Mouse (Mus musculus): ENCODE results near the gene D430041D05Rik.
"Not testable (repeated sequence)": the region's sequence is repeated elsewhere in the genome, so short reads cannot be mapped to it uniquely, and the experiment has no call there.

D430041D05Rik gene

GRCm38 (mm10) chr2:104120312-104120711 lies 290.5 kb downstream of the D430041D05Rik start:
- DNase-seq (ENCODE audit: low spot score): no peak

- no peak for DNase-seq (ENCODE audit: low spot score)
Observed at GRCm38 (mm10) chr2:104119097-104119496, 291.7 kb downstream of the D430041D05Rik start.

- not testable (repeated sequence) for DNase-seq (ENCODE audit: low spot score)
Observed at GRCm38 (mm10) chr2:104117173-104117572, 293.6 kb downstream of the D430041D05Rik start.

- DNase-seq (ENCODE audit: low spot score): no peak
Observed at GRCm38 (mm10) chr2:104114898-104115297, 295.9 kb downstream of the D430041D05Rik start.

GRCm38 (mm10) chr2:104113563-104113962 lies 297.2 kb downstream of the D430041D05Rik start:
- not testable (repeated sequence) for DNase-seq (ENCODE audit: low spot score)

GRCm38 (mm10) chr2:104111170-104111797 lies 299.5 kb downstream of the D430041D05Rik start:
- DNase-seq (ENCODE audit: low spot score): not testable (repeated sequence)

- DNase-seq (ENCODE audit: low spot score): no peak
Observed at GRCm38 (mm10) chr2:104110031-104110430, 300.8 kb downstream of the D430041D05Rik start.

GRCm38 (mm10) chr2:104109528-104109927 lies 301.3 kb downstream of the D430041D05Rik start:
- DNase-seq (ENCODE audit: low spot score): no peak

- DNase-seq (ENCODE audit: low spot score): not testable (repeated sequence)
Observed at GRCm38 (mm10) chr2:104109021-104109420, 301.8 kb downstream of the D430041D05Rik start.

GRCm38 (mm10) chr2:104104800-104105199 lies 306.0 kb downstream of the D430041D05Rik start:
- DNase-seq (ENCODE audit: low spot score): no peak

- no peak for DNase-seq (ENCODE audit: low spot score)
Observed at GRCm38 (mm10) chr2:104099946-104100345, 310.9 kb downstream of the D430041D05Rik start.

GRCm38 (mm10) chr2:104099231-104099585 lies 311.6 kb downstream of the D430041D05Rik start:
- no peak for DNase-seq (ENCODE audit: low spot score)

GRCm38 (mm10) chr2:104098529-104099230 lies 312.1 kb downstream of the D430041D05Rik start:
- no peak for DNase-seq (ENCODE audit: low spot score)

GRCm38 (mm10) chr2:104097396-104097795 lies 313.4 kb downstream of the D430041D05Rik start:
- not testable (repeated sequence) for DNase-seq (ENCODE audit: low spot score)

GRCm38 (mm10) chr2:104096796-104097195 lies 314.0 kb downstream of the D430041D05Rik start:
- not testable (repeated sequence) for DNase-seq (ENCODE audit: low spot score)

GRCm38 (mm10) chr2:104096256-104096655 lies 314.6 kb downstream of the D430041D05Rik start:
- no peak for DNase-seq (ENCODE audit: low spot score)

- peak; percentile 76 for DNase-seq (ENCODE audit: low spot score)
Observed at GRCm38 (mm10) chr2:104095741-104096213, 315.0 kb downstream of the D430041D05Rik start, which contains the start of gene Cd59a. TSS of gene Cd59a (plus strand) at chr2:104095801.

- DNase-seq (ENCODE audit: low spot score): no peak
Observed at GRCm38 (mm10) chr2:104093305-104093704, 317.5 kb downstream of the D430041D05Rik start.

Data from ovary, postnatal 36 days (tissue).